Comparison of ENCODE assay signal across 12 mouse cellular contexts in genomic region chr5:150295096-150295495, GRCm38 (mm10).
A peak's percentile ranks its signal among the peaks of the same experiment; 100 is the strongest.
DNase-seq lines count a peak whose midpoint lies in the region; ATAC-seq and TF ChIP-seq lines count a peak whose summit lies in the region.
"Had no signal": no experiment of that assay in that cellular context is flagged by ENCODE, and none has a peak within 500 bp of the region (broad histone marks: within the 10 kb centered on the region; RNA-seq: fewer than 3 reads in every experiment).

No protein-coding gene starts in this region.

- ATAC-seq in forebrain, postnatal 0 days = peak; percentile 43
- no peak for ATAC-seq in forebrain, embryonic 11.5 days (replicated peaks; ENCODE audit: low FRiP score)
- ATAC-seq in intestine, embryonic 15.5 days = peak; percentile 59
- ATAC-seq: lung, postnatal 0 days had no signal

- no peaks in the 10 kb centered on the region for H3K27me3 ChIP-seq in forebrain, postnatal 0 days (ENCODE audit: insufficient read depth, low read length)
- H3K27me3 ChIP-seq in forebrain, embryonic 11.5 days (ENCODE audit: control insufficient read depth, insufficient read depth, low read length) = no peaks in the 10 kb centered on the region
- no peaks in the 10 kb centered on the region for H3K27me3 ChIP-seq in intestine, embryonic 15.5 days (replicated peaks)
- H3K27me3 ChIP-seq: hindbrain, embryonic 12.5 days; neural tube, embryonic 12.5 days had no signal

- no peak overlapping the region for H3K4me2 ChIP-seq in forebrain, postnatal 0 days (ENCODE audit: low read depth)
- no peak overlapping the region for H3K4me2 ChIP-seq in forebrain, embryonic 11.5 days (ENCODE audit: low read depth, low read length, severe bottlenecking)
- H3K4me2 ChIP-seq in intestine, embryonic 15.5 days (replicated peaks) = 0 out of 2 replicates have a peak overlapping the region, but pooled peaks have one; percentile 29
- H3K4me2 ChIP-seq: hindbrain, embryonic 12.5 days; neural tube, embryonic 12.5 days had no signal

- H3K9ac ChIP-seq in forebrain, postnatal 0 days = no peak overlapping the region
- H3K9ac ChIP-seq in forebrain, embryonic 11.5 days (ENCODE audit: low read length) = no peak overlapping the region
- no peak overlapping the region for H3K9ac ChIP-seq in intestine, embryonic 15.5 days
- H3K9ac ChIP-seq: hindbrain, embryonic 12.5 days; neural tube, embryonic 12.5 days had no signal

- no peak overlapping the region for H3K4me3 ChIP-seq in forebrain, postnatal 0 days (ENCODE audit: low read depth, low read length)
- no peak overlapping the region for H3K4me3 ChIP-seq in forebrain, embryonic 11.5 days (ENCODE audit: low read depth, low read length)
- H3K4me3 ChIP-seq in intestine, embryonic 15.5 days (replicated peaks) = no peak overlapping the region
- H3K4me3 ChIP-seq: hindbrain, embryonic 12.5 days; neural tube, embryonic 12.5 days had no signal

- H3K36me3 ChIP-seq in forebrain, postnatal 0 days (ENCODE audit: insufficient read depth) = no peaks in the 10 kb centered on the region
- H3K36me3 ChIP-seq in forebrain, embryonic 11.5 days (ENCODE audit: control insufficient read depth, insufficient read depth, low read length) = no peaks in the 10 kb centered on the region
- H3K36me3 ChIP-seq in intestine, embryonic 15.5 days = no peaks in the 10 kb centered on the region
- H3K36me3 ChIP-seq: hindbrain, embryonic 12.5 days; neural tube, embryonic 12.5 days had no signal

- H3K4me1 ChIP-seq in forebrain, postnatal 0 days (ENCODE audit: insufficient read depth) = 0 out of 2 replicates have a peak, but pooled peaks cover 4% of the 10 kb centered on the region
- no peaks in the 10 kb centered on the region for H3K4me1 ChIP-seq in forebrain, embryonic 11.5 days (replicated peaks; ENCODE audit: control insufficient read depth, insufficient read depth, low read length)
- peaks cover 12% of the 10 kb centered on the region for H3K4me1 ChIP-seq in intestine, embryonic 15.5 days (replicated peaks)

- DNase-seq in forebrain, postnatal 0 days = peak; percentile 6
- DNase-seq in forebrain, embryonic 11.5 days (ENCODE audit: low spot score) = no peak
- peak; percentile 24 for DNase-seq in right cerebral cortex, postnatal 25 days
- no peak for DNase-seq in right cerebral cortex, postnatal 36 days (ENCODE audit: low spot score in 2 of 2)
- peak; percentile 37 for DNase-seq in yolk sac, embryonic 10.5 days (ENCODE audit: low spot score)
- DNase-seq in ovary, postnatal 36 days (ENCODE audit: low spot score) = no peak
- no peak for DNase-seq in adrenal gland, adult 8-10 months
- DNase-seq: cerebellum, postnatal 36 days had no signal

- no peaks in the 10 kb centered on the region for H3K9me3 ChIP-seq in forebrain, postnatal 0 days (ENCODE audit: low read length)
- no peaks in the 10 kb centered on the region for H3K9me3 ChIP-seq in forebrain, embryonic 11.5 days (ENCODE audit: control insufficient read depth, low read length)
- no peaks in the 10 kb centered on the region for H3K9me3 ChIP-seq in intestine, embryonic 15.5 days
- H3K9me3 ChIP-seq: hindbrain, embryonic 12.5 days; neural tube, embryonic 12.5 days had no signal

- 0 out of 2 replicates have a peak overlapping the region, but pooled peaks have one; percentile 15 for H3K27ac ChIP-seq in forebrain, postnatal 0 days (ENCODE audit: low read depth, low read length)
- no peak overlapping the region for H3K27ac ChIP-seq in forebrain, embryonic 11.5 days (ENCODE audit: low read depth, low read length)
- peak overlapping the region; percentile 51; the same call in 1 of the 2 replicates for H3K27ac ChIP-seq in intestine, embryonic 15.5 days
- H3K27ac ChIP-seq: hindbrain, embryonic 12.5 days; neural tube, embryonic 12.5 days had no signal

- 90% methylated on average over 11 of the region's 11 CpGs for WGBS in forebrain, postnatal 0 days
- 83% methylated on average over 11 of the region's 11 CpGs for WGBS in forebrain, embryonic 11.5 days
- 53% methylated on average over 11 of the region's 11 CpGs for WGBS in intestine, embryonic 15.5 days

- no peak for TF ChIP-seq CTCF in forebrain, postnatal 0 days (IDR thresholded peaks at IDR 0.05; ENCODE audit: low read depth)

Comparison
In these comparisons a context has a peak if more than half of its experiments do, and no peak if none do; other contexts are left out.
1. DNase-seq: peak in forebrain, postnatal 0 days (single experiment), right cerebral cortex, postnatal 25 days (single experiment) and yolk sac, embryonic 10.5 days (single experiment); none in forebrain, embryonic 11.5 days (single experiment), right cerebral cortex, postnatal 36 days (0 of 2), ovary, postnatal 36 days (single experiment) and adrenal gland, adult 8-10 months (single experiment).